Mouse (Mus musculus): ENCODE data around the gene Rab13. TPM values are rescaled to one million over a fixed set of nuclear protein-coding genes. Genes with fewer than 3 reads are reported as not detected.
"Not testable (repeated sequence)": the region's sequence is repeated elsewhere in the genome, so short reads cannot be mapped to it uniquely, and the experiment has no call there.

Gene Rab13
- polyA plus RNA-seq, 1 experiment: 1.4 TPM

GRCm38 (mm10) chr3:90248746-90249100 lies 35.2 kb downstream of the Rab13 start:
- H3K4me3 ChIP-seq (ENCODE audit: control insufficient read depth, insufficient read depth, low read length): peak overlapping the region; percentile 81
- H3K27me3 ChIP-seq (ENCODE audit: control insufficient read depth, insufficient read depth, low read length): no peaks in the 10 kb centered on the region
- H3K36me3 ChIP-seq (ENCODE audit: control insufficient read depth, insufficient read depth, low read length): no peaks in the 10 kb centered on the region
- TF ChIP-seq CTCF (IDR thresholded peaks at IDR 0.05; ENCODE audit: borderline replicate concordance, control insufficient read depth, extremely low read depth, insufficient read depth, low read length, poor library complexity): no peak
- TF ChIP-seq POLR2A (IDR thresholded peaks at IDR 0.05; ENCODE audit: control insufficient read depth, extremely low read depth, insufficient read depth, low read length, poor library complexity): no peak
- H3K4me1 ChIP-seq (replicated peaks; ENCODE audit: control insufficient read depth, insufficient read depth, low read length): peaks cover 14% of the 10 kb centered on the region
- 6% methylated on average over 10 of the region's 10 CpGs for WGBS
- peak overlapping the region; percentile 47 for H3K27ac ChIP-seq (ENCODE audit: control insufficient read depth, insufficient read depth, low read length)
- peak; percentile 30 for DNase-seq

- H3K4me3 ChIP-seq (ENCODE audit: control insufficient read depth, insufficient read depth, low read length): no peak overlapping the region
- 93% methylated on average over 6 of the region's 6 CpGs for WGBS
These were observed 37.3 kb downstream of the Rab13 start for GRCm38 (mm10) chr3:90250791-90251190.

GRCm38 (mm10) chr3:90251731-90252226 lies 38.3 kb downstream of the Rab13 start:
- not testable (repeated sequence) for H3K27ac ChIP-seq (ENCODE audit: control insufficient read depth, insufficient read depth, low read length); H3K4me3 ChIP-seq (ENCODE audit: control insufficient read depth, insufficient read depth, low read length); H3K36me3 ChIP-seq (ENCODE audit: control insufficient read depth, insufficient read depth, low read length); H3K27me3 ChIP-seq (ENCODE audit: control insufficient read depth, insufficient read depth, low read length); DNase-seq
- H3K4me1 ChIP-seq (replicated peaks; ENCODE audit: control insufficient read depth, insufficient read depth, low read length): peaks cover 21% of the 10 kb centered on the region
- 93% methylated on average over 12 of the region's 12 CpGs for WGBS

More at GRCm38 (mm10) chr3:90250791-90251190, 37.3 kb downstream of the Rab13 start:
- H3K27ac ChIP-seq (ENCODE audit: control insufficient read depth, insufficient read depth, low read length): no peak overlapping the region
- no peak for DNase-seq
- no peaks in the 10 kb centered on the region for H3K27me3 ChIP-seq (ENCODE audit: control insufficient read depth, insufficient read depth, low read length)
- H3K4me1 ChIP-seq (replicated peaks; ENCODE audit: control insufficient read depth, insufficient read depth, low read length): peaks cover 22% of the 10 kb centered on the region
- no peak for TF ChIP-seq CTCF (IDR thresholded peaks at IDR 0.05; ENCODE audit: borderline replicate concordance, control insufficient read depth, extremely low read depth, insufficient read depth, low read length, poor library complexity)
- no peak for TF ChIP-seq POLR2A (IDR thresholded peaks at IDR 0.05; ENCODE audit: control insufficient read depth, extremely low read depth, insufficient read depth, low read length, poor library complexity)
- no peaks in the 10 kb centered on the region for H3K36me3 ChIP-seq (ENCODE audit: control insufficient read depth, insufficient read depth, low read length)

DNA sequence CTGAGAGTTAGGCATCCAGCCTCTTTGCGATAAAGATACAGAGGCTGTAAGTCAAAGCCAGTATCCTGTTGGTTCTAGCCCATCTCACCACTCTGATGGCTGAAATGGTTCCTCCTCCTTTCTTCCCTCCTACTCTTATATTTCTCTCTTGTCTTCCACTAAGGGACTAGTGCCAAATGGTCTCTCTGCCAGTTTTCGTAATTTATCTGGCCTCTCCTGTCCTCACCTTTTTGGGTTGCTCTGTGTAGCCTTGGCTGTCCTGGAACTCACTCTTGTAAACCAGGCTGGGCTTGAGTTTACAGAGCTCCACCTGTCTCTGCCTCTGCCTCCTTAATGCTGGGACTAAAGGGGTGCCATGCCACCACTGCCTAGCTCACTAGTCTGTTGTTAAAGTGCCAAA lies 39.2 kb downstream of the Rab13 start:
- H3K27me3 ChIP-seq (ENCODE audit: control insufficient read depth, insufficient read depth, low read length); H3K27ac ChIP-seq (ENCODE audit: control insufficient read depth, insufficient read depth, low read length); DNase-seq; H3K4me3 ChIP-seq (ENCODE audit: control insufficient read depth, insufficient read depth, low read length); H3K36me3 ChIP-seq (ENCODE audit: control insufficient read depth, insufficient read depth, low read length): not testable (repeated sequence)
- WGBS: 98% methylated on average over 2 of the region's 2 CpGs
- peaks cover 19% of the 10 kb centered on the region for H3K4me1 ChIP-seq (replicated peaks; ENCODE audit: control insufficient read depth, insufficient read depth, low read length)

- WGBS: 81% methylated on average over 1 of the region's 1 CpGs
- H3K27ac ChIP-seq (ENCODE audit: control insufficient read depth, insufficient read depth, low read length): not testable (repeated sequence)
These were observed 39.7 kb downstream of the Rab13 start for GRCm38 (mm10) chr3:90253174-90253573.

DNA sequence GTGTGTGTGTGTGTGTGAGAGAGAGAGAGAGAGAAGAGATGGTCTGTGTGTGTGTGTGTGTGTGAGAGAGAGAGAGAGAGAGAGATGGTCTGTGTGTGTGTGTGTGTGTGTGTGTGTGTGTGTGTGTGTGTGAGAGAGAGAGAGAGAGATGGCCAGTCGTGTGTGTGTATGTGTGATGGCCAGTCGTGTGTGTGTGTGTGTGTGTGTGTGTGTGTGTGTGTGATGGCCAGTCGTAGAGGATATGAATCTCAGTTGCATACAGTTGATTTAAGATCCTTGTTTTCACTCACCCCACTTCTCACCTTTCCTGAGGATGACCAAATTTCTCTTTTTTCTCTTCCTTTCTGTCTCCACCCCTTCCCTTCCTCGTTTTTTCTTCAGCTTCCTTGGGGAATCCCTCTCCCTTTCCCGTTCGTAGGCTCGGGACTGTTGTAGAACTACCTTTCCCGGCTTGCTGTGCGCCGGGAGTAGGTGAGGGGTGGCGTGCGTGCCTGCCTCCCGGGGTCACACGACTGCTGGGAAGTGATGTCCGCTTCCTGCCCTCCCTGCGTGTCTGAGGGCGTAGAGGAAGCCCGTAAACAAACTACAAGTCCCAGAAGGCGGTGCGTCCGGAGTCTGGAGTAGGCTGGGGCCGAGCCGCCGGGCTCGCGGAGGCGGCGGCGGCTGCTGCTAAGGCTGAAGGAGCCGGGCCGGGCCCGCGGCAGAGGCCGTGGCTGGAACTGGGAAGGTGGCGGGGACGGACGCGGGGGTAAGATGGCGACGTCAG lies 40.3 kb downstream of the Rab13 start, which contains the start of gene Crtc2:
Gene Crtc2, plus strand, starts transcription at position 511 of the 766 bp plus-strand sequence.
- Histone ChIP-seq H3K27ac (ENCODE audit: control insufficient read depth, insufficient read depth, low read length) (0 out of 2 replicates have a peak within 1 kb of the TSS, but pooled peaks have one; percentile 9), H3K4me1 (replicated peaks; ENCODE audit: control insufficient read depth, insufficient read depth, low read length) (peaks cover 14% of the 10 kb centered on the region), H3K36me3 (ENCODE audit: control insufficient read depth, insufficient read depth, low read length) (peaks cover 9% of the 10 kb centered on the region), H3K4me3 (ENCODE audit: control insufficient read depth, insufficient read depth, low read length) (peak within 1 kb of the TSS; percentile 88), H3K27me3 (ENCODE audit: control insufficient read depth, insufficient read depth, low read length) (no peaks in the 10 kb centered on the region)
- 1% methylated on average over 40 of the region's 40 CpGs for WGBS
- DNase-seq: peak; percentile 95
- TF ChIP-seq CTCF (IDR thresholded peaks at IDR 0.05; ENCODE audit: borderline replicate concordance, control insufficient read depth, extremely low read depth, insufficient read depth, low read length, poor library complexity) (peak; percentile 48; the same call in 1 of the 2 replicates), POLR2A (IDR thresholded peaks at IDR 0.05; ENCODE audit: control insufficient read depth, extremely low read depth, insufficient read depth, low read length, poor library complexity) (peak; percentile 73)

More at GRCm38 (mm10) chr3:90253174-90253573, 39.7 kb downstream of the Rab13 start:
- not testable (repeated sequence) for H3K4me3 ChIP-seq (ENCODE audit: control insufficient read depth, insufficient read depth, low read length); DNase-seq; H3K36me3 ChIP-seq (ENCODE audit: control insufficient read depth, insufficient read depth, low read length); H3K27me3 ChIP-seq (ENCODE audit: control insufficient read depth, insufficient read depth, low read length)
- H3K4me1 ChIP-seq (replicated peaks; ENCODE audit: control insufficient read depth, insufficient read depth, low read length): peaks cover 18% of the 10 kb centered on the region
